Mouse (Mus musculus): ENCODE results near the gene Gpr75.

The Gpr75 gene

DNA sequence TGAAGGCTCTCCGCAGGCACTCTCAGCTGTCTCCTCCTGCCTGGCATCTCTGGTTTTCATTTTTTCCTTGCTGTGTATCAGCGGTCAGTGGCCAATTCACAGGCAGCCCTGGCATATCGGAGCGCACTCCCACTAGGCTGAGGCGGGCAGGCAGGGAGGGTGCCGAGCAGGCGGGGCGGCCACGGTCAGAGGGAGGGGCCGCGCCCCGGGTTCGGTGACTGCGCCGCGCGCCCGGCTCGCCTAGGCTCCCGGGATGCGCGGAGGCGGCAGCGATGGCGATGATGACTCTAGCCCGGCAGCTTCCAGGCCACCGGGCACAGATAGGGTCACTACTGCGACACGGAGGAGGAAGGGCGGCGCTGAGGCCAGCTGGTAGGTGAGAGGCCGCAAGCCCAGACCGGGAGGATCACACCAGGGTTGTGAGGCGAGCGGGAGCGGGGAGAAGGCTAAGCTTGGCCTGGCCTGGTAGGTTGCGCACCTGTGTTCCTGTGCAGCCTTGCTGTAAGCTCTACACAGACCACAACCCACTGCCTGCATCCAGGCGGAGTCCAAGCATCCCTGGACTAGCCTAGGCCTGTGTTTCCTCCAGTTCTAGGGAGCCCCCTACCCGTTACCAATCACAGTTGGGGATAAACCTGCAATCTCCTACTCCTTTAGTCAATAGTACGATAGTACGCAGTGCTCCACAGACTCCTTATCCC, at the start of gene Gpr75, which contains the start of gene Asb3:
TSS of gene Gpr75 (plus strand) at position 188 of the 701 bp plus-strand sequence.
TSS of gene Asb3 (plus strand) at position 246 of the 701 bp plus-strand sequence.
- DNase-seq = peak; percentile 64 to 77

- DNase-seq = no peak
Measured at GRCm38 (mm10) chr11:30838793-30839192, 46.4 kb upstream of the Gpr75 start.

- DNase-seq = no peak
Measured at GRCm38 (mm10) chr11:30844355-30844754, 40.8 kb upstream of the Gpr75 start.

GRCm38 (mm10) chr11:30872425-30872824, 12.7 kb upstream of the Gpr75 start:
- no peak for DNase-seq

- no peak for DNase-seq
Measured at GRCm38 (mm10) chr11:30888153-30888552, 3.0 kb downstream of the Gpr75 start.

GRCm38 (mm10) chr11:30896201-30896600, 11.0 kb downstream of the Gpr75 start:
- DNase-seq = no peak

DNA sequence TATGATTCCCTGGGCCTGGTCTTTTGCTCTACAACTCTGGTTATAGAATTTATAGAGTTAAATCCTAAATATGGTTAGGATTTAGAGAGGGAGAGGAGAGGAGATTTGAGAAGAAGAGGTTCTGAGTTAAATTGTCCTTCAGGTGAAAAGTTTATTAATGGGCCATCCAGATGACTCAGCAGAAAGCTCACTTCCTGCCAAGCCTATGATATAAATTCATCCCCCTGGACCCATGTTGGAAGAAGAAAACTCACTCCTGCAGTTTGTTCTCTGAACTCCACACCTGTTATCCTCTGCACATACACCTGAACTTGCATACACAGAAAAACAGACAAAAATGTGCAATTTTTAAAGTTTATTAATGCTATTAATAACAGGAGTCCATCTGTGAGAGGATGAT, 14.2 kb downstream of the Gpr75 start:
- no peak for DNase-seq

GRCm38 (mm10) chr11:30912311-30912710, 27.2 kb downstream of the Gpr75 start:
- no peak for DNase-seq

DNA sequence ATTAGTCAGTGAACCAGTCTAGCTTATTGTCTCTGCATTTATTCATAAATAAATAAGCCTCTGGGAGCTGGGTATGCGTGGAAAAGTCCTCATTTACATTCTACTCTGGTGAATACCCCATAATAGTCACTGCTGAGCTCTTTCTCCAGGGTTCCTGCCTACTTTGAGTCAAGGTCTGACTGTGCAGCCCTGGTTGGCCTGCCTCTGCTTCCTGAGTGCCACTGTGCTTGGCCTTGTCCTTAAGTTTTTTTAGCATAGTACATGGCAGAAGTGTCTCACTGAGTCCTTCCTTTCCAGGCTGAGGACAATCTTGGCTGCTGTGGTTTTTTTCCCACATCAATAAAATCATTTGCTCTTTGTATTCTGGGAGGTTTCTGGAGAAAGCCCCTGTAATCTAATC, 35.5 kb downstream of the Gpr75 start:
- DNase-seq = no peak

- DNase-seq = no peak
Measured at GRCm38 (mm10) chr11:30923283-30923682, 38.1 kb downstream of the Gpr75 start.

- no peak for DNase-seq
Measured at GRCm38 (mm10) chr11:30928079-30928478, 42.9 kb downstream of the Gpr75 start.

DNA sequence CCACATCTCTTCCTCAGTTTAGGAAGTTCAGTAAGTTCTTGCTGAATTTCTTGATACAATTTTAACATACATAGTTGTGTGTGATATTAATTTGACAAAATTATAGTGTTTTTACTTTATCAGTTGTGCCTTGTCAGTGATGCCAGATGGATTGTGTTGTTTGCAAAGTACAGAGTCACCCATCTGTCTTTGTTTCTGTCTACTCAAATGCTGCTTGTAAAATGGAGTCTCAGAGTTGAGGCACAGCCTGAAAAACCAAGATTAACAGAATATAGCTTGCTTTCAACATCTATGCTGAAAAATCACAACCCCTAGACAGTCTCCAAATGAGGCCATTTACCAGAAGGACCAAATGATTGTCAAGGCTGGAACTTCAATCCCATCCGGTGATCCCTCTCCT, 43.3 kb downstream of the Gpr75 start:
- DNase-seq = no peak

Measured in kidney, postnatal 4 days (tissue).